Mouse (Mus musculus): Measurements from ENCODE around the gene Ttll9.

Gene Ttll9

DNA sequence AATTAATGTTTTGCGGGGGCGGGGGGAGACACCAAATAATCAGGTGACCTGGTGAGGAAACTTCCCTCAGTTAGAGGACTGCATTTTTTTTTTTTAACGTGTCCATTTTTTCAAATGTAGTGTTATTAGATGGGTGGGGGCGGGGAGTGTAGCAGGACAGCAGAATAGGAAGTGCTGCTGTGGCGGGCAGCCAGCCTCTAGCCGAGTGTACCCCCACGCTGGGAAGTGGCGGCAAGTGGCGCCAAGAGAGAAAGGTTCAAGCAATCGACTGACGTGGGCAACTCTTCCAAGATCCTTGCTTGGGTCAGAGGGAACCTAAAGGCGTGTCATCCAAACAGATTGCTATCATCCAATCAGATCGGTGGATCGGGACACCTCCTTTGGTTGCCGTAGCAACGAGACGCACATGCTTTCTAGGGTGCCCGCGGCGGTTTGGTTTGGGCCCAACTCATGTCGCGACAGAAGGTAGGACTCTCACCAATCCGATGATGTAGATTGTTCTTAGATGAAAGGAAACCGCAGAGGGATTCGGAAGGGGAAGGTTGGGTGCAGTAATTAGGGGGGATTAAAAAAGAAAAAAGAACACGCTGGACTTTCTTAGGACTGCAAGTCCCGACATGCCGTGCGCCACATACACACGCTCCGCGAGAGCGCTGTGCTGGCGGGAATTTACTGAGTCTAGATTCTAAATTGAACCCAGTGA lies at the start of gene Ttll9:
TSS of gene Ttll9 (plus strand) at position 395 of the 703 bp plus-strand sequence.
- no peak for DNase-seq (ENCODE audit: low read depth)

DNA sequence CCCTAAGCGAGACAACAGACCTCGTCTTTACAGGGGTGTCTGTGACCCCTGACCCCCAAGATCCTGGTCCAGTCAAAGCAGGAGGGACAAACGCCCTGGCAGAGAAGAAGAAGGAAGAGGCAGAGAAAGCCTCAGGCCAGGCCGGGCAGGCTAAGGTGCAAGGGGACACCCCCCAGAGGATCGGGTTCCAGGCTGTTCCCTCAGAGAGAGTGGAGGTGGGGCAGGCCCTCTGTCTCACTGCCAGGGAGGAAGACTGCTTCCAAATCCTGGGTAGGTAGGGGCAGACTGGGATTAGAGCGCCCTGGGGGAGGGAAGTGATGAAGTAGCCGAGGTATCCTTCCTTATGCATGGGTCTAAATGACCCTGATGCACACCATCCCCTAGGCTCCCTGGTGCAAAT lies 48.8 kb upstream of the Ttll9 start:
- no peak for DNase-seq (ENCODE audit: low read depth)

DNA sequence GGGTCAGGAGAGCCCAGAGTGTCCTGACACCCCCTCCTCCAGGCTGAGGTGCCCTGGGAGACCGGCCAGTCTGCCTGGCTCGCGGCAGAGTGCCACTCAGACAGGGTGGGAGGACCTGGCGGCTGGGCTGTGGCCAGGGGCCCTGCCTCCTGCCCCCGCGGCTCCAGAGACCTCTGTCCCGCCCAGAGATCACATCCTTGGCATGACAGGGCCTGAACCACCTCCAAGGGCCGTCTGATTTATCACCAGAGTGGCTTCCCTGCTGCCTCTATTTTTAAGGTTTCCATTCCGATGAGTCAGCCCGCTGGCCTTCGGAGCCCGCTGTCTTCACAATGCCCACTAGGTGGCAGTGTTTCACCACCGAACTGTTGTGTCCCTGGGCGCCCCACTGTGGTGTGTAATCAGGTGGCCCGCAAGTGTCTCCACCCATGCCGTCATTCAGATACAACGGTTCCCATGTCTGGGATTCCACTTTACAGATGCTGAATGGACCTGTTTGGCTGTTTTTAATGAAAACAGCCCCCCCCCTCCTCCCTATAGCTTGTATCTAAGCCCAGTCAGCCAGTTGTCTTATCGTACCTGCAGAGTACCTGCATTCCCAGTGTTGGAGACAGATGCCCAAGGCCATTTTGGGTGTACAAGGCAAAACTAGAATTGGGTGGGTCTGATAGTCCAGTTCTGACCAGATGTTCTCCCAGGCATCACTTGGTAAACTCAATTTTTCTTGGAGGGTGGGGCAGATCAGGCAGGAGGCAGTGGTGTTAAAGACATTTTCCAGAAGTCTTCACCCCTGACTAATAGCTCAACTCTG lies 47.8 kb upstream of the Ttll9 start:
- DNase-seq (ENCODE audit: low read depth): peak; percentile 91

DNA sequence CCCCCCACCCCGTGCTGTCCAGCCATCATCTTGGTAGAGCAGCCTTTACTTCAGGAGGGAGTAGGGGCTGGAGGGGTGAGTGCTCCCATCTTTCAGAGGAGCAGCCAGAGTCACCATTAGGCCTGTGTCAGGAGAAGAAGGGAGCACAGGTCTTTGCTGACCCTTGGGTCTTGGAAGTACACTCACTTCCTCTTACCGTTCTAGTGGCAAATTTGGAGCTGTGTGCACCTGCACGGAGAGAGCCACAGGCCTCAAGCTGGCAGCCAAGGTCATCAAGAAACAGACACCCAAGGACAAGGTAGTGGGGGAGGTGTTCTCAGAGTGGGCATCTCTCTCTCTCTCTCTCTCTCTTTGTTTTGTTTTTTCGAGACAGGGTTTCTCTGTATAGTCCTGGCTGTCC lies 46.8 kb upstream of the Ttll9 start:
- DNase-seq (ENCODE audit: low read depth): no peak

DNA sequence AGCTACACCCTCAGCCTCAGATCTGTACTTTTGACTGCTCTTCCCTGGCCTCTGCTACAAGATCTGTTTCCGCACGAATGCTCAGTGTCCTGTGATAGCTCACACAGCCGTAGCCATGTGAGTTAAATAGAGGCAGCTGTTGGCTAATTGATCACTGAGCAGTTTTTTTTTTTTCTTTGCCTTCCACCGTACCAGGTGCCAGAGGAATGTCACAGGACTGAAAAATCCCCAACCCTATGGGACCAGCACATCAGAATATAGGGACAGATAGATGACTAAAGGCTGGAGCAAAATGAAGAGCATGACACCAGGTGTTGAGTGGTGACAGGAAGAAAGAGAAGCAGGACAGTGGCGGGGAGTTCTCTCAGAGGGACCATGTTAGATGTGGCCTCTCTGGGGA lies 46.2 kb upstream of the Ttll9 start:
- no peak for DNase-seq (ENCODE audit: low read depth)

DNA sequence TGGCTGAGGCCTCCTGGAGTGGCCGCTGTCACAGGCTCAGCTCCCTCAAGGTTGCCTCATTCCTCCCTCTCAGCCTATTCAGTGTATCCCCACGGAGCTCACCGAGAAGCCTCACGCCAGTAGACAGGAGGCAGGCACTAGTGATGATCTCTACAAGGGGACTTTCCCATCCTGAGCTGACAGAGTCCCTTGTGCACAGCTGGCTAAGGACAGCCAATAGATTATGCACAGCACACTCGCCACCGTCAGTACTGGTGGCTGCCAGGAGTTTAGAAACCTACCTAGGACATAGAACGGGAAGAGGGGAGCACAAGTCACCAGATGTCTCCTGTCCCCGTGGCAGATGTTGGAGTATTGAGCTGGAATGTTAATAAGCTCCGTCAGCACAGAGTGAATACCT lies 44.6 kb upstream of the Ttll9 start:
- DNase-seq (ENCODE audit: low read depth): no peak

DNA sequence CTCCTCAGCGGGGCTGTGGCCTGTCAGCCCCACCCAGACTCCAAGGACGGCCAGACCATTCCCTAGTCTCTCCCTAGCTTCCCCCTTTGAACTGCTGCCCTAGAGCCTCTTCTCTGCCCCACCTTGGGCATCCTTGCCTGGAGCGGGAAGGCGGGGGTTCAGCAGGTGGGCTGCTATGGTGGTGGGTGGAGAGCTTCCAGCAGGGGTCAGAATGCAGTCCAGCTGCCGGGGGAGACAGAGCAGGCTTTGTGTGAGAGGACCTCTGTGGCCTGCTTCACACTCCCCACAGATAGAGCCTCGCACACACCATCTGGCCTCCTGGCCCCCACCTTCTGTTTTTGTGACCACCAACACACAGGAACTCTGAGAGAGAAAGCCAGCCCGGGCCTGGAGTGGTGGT lies 39.9 kb upstream of the Ttll9 start:
- no peak for DNase-seq (ENCODE audit: low read depth)

DNA sequence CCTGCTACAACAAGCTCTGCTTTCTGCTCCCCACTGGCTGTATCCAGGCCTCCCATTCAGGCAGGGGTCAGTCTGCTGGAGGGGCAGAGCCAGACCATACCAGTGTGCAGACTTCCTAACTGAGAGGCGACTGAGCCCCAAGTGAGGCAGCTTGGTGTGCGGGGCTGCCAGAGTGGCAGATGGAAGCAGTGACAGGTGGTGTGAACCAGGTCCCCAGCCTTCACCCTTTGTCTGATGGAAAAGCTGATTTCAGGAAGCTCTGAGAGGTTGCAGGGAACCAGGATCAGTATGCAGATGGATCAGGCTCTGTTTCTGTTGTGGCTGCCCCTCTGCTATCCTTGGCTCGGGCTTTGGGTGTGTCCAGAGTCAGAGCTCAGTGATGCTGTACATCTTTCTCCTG lies 38.7 kb upstream of the Ttll9 start:
- no peak for DNase-seq (ENCODE audit: low read depth)

DNA sequence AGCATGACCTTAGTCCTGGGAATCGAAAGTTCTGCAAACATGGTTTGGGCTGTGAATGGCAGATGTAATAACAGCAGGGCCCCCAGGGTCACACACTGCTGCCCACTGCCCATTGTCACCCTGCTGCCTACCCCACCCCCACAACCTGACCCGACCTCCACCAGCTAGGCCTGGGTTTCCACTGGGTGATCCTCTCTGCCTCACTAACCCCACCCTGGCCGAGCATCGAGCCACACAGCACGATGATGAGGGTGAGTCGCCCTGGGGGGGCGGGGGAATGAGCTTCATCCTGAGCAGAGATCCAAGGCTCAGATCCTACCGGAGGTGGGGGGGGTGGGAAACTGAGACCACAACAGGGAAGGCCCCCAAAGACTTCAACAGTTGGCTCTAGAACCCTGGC lies 38.2 kb upstream of the Ttll9 start:
- DNase-seq (ENCODE audit: low read depth): no peak

DNA sequence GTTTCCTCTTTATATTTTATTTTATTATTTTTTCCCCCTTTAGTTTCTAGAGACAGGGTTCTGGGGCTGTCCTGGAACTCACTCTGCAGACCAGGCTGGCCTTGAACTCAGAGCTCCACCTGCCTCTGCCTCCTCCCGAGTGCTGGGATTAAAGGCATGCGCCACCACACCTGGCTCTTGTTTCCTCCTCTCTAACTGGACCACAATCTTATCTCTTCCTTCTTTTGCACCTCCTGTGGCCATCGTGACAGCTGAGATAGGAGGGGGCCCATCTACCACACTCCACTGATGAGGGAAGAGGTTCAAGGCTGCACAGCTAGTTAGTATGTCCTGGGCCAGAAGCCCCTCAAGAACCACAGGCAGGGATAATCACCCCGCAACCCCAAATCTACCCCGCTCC lies 37.7 kb upstream of the Ttll9 start:
- peak; percentile 87 for DNase-seq (ENCODE audit: low read depth)

DNA sequence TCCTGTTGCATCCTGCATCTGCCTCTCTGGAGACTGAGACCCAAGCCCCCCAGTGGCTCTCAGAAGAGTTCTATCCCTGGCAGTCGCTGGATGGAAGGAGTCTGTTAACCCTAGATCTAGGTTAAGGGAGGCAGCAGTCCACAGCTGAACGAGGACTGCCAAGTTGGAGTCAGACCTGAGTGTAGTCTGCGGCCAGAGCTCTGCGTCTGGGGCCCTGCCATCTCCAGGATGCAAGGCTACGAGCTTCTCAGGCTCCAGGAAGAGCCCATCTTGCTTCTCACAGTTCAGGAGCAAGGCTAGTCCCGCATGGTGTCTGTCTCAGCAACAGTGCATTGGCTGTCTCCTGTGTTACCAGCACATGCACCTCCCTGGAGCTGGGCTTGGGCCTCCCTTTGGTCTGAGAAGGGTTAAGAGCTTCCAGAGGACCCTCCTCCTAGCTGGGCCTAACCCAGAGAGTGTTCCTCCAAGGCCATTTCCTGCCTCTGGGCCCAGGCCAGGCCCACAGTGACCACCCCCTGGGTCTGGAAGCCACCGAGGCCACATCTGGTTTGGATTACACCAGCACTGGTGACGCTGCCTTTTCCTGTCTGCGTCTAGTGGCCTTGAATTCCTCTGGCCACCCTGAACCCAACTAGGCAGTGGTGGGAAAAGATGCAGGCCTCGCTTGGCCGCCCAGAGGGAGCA lies 37.0 kb upstream of the Ttll9 start:
- DNase-seq (ENCODE audit: low read depth): peak; percentile 97

DNA sequence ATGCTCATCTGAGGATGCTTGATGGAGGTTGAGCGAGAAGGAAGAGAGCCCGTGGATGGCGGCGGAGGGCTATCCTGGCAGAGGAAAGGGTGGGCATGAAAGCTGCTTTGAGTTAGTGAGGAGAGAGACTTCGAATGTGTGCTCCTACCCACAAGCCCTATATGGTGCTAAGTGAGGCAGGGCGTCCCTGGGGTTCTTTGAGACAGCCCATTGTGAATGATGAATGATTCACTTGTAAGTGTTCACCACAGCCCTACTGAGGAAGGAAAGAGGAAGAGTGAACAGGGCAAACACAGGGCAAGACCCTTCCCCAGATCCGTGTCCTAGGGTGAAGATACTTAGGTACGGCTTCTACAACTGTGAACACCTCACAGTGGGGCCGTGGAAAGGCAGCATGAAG lies 35.4 kb upstream of the Ttll9 start:
- peak; percentile 88 for DNase-seq (ENCODE audit: low read depth)

DNA sequence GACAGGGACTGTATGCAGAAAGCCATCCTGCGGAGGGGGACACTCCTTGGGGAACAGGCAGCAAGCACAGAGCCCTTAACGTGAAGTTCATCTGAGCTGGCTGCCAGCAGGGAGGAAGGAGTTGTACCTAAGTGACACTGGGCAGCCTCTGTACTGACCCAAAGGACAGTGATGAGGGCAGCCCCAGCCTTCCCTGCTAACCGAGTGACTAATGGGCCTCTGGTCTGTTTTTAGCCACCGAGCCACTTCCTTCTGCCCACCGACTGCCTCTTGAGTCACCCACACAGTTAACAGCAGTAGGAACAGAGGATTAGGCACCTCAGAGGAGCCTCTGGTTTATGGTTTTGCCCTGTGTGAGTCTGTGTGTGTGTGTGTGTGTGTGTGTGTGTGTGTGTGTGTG lies 34.9 kb upstream of the Ttll9 start:
- DNase-seq (ENCODE audit: low read depth): peak; percentile 97

DNA sequence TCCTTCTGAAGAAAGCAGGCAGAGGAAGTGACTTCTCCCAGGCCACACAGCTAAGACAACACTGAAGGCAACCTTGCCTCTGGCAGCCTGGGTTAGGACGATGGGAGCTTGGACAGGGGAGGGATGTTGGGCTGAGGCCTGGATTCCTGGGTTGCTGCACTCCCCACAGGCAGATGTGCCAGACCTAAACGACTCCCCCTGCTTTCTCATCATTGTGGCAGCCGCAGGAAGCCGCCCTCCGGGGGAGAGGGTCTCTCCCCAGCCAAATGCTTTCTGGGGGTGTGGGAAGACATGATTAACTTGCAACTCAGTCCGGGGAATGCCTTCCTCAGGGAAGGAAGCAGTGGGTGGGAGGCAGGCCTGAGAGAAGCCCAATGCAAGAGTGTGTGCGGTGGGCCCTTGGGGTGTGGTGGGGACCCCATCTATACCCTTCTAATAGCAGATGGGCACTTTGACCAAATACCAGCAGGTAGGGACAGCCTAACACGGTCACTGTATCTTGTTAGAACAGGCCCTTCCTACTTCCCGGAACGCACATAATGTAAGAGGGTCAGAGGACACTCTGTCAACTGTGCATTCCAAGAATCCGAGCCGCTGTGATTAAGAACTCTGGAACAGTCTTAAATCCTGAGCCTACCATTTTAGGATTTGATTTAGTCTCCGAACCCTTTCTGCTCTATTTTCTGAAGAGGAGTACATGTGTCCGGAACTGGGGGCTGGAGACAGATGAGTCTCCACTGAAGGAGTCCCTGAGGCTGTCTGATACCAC lies 33.9 kb upstream of the Ttll9 start:
- DNase-seq (ENCODE audit: low read depth): no peak

DNA sequence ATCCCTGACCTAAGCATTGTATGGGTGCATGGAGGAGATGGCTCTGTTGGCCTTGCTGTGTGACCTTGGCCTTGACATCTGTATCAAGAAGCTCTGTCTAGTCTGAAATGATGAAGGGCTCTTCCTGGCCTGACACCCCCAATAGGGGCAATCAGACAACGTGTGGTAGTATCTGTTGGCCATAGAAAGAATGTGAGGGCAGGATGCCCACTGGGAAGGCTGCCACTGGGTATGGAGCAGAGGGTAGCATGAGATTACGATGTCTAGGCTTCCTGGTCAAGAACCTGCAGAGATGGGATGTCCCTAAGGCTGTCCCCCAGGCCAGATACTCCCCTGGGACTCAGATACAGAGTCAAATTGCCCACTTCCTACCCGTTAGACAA lies 33.3 kb upstream of the Ttll9 start:
- DNase-seq (ENCODE audit: low read depth): no peak

DNA sequence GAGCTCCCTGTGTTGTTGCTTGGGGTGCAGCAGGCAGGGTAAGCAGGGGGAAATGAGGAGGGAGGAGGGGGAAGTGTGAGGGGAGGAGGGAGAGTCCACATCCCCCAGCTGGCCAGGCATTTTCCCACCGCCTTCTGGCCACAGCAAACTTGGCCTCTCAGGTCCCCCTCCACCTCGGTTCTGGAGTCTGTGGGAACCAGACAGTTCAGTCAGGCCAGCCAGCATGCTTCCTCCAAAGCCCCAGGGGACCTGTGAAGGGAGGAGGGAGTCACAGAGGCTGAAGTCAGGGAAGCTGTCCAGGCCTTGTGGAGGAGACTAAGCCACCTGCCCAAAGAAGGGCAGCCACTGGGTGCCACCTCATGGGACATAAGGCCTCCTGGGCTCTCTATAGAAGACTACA lies 32.0 kb upstream of the Ttll9 start:
- no peak for DNase-seq (ENCODE audit: low read depth)

DNA sequence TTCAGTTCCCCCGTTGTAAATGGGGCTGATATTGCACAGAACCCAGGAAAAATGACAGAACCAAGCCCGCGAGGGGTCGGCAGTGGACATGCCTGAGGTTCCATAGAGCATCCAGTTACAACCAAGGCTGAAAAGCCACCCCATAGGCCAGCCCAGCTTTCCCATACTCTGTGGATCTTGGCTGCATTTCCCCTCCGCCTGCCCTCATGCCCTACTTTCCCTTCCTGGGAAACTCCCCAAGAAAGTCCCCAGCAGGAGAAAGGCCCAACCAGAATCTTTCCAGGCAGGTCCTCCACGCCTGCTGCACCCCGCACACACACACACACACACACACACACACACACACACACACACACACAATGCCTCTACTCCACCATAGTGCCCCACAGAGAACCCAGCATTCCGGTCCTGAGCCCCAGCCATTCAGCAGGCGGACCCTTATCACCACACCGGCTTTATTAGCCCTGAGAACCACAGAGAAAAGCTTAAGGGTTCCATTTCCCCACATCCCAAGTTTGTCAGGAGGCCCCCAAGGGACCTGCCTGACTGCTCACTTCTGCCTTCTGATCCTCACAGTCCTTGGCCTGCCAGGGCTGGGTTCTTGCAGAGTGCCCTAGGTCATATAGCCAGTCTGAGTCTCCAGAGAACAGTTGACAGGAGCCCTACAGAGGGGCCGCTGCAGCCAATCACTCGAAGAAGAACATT lies 30.7 kb upstream of the Ttll9 start:
- peak; percentile 60 for DNase-seq (ENCODE audit: low read depth)

DNA sequence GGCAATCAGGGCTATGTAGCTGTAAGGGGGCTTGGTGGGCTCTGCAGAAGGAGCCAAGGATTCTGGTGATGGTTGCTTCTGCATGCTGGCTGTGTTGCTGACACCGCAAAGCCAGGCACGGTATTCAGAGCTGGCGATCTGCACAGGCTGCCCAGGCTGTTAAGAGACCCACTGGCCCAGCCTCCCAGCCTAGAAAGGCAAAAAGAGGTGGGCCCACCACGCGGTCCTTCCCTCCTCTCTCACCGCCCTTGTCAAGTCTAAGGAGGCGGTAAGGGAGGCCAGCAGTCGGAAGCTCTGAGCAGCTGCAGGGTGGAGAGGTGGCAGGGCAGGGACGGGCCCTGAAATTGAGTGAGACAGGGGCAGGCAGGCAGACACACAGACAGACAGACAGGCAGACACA lies 29.2 kb upstream of the Ttll9 start, which contains the start of gene Foxs1:
TSS of gene Foxs1 (minus strand) at position 161 of the 400 bp plus-strand sequence.
- DNase-seq (ENCODE audit: low read depth): peak; percentile 96

DNA sequence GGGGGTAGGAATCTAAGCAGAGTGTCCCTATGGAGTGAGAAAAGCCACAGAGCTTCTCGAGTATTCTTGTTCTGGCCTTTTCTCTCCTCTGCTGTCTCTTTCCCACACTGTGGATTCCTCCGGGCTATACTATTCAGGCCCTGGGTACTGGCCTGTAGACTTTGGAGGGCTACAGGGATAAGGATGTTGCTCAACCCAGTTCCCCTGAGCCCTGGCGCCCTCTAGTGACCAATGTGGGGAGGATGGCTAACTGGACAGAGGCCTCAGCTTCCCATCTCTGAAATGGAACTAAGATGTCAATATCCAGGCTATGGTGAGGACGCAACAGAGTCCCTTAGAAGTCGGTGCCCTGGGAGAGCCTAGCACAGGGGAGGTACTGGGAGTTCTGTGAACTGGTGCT lies 28.7 kb upstream of the Ttll9 start:
- peak; percentile 93 for DNase-seq (ENCODE audit: low read depth)

DNA sequence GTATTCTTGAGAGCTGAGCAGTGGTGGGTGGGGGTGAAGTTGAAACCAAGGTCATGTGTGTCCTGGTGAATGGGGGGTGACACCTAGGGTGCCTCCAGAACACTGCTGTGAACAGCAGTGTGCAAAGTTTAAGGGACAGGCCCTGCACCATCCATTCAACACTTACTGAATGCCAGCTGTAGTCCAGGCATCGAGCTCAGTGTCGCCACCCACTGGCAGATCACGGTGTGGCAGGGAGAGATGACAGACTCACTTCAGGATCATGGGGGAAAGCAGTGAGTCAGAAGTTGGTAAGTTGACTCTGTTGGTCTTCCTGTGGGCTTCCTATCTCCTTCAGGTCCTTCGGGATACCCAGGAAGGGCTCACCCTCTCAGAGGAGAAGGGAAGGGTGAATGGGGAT lies 22.4 kb upstream of the Ttll9 start:
- peak; percentile 80 for DNase-seq (ENCODE audit: low read depth)

DNA sequence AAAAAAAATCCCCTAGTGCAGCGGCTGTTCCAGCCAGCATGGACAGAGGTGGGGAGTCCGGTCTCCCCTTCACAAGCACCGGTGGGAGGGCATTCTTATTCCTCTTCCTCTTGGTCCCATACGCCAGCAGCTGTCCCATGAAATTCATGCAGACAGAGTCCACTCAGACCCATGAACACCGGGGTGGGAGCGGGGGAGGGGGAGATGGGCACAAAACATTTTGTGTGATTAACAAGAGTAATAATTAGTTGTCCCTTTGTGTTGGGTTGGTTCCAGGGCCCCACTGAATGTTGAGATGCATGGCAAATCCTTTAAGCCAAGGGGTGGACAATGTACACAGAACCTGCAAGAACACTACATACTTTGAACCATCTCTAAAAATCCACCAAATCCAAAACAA lies 21.2 kb upstream of the Ttll9 start:
- DNase-seq (ENCODE audit: low read depth): no peak

DNA sequence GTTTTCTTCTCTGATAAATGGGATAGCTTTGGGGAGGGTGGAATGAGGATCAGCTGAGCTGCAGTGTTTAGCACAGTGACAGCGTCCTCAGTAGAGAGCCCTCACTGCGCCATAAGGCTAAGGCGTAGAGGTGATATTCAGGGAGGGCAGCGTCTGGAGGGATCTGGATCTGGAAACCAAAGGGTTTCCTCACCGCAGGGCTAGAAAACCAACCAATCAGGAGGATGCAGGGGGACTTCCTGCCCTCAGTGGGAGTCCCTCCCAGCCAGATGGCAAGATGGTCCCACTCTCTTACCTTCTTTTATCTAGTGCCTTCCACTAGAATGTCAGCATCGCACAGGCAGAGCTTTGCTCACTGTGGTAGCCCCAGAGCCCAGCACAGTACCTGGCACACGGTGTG lies 20.5 kb upstream of the Ttll9 start:
- DNase-seq (ENCODE audit: low read depth): no peak

Data from 416B (cell line).